Mouse (Mus musculus) ZHBTc4 (cell line): Measurements from ENCODE around the gene March8.

Source experiments
- DNase-seq: peaks from one replicate; pipeline ENCODE4 v3.0.0-alpha.2; 2011; ENCODE audit warnings: low read depth, low spot score

March8 gene

DNA sequence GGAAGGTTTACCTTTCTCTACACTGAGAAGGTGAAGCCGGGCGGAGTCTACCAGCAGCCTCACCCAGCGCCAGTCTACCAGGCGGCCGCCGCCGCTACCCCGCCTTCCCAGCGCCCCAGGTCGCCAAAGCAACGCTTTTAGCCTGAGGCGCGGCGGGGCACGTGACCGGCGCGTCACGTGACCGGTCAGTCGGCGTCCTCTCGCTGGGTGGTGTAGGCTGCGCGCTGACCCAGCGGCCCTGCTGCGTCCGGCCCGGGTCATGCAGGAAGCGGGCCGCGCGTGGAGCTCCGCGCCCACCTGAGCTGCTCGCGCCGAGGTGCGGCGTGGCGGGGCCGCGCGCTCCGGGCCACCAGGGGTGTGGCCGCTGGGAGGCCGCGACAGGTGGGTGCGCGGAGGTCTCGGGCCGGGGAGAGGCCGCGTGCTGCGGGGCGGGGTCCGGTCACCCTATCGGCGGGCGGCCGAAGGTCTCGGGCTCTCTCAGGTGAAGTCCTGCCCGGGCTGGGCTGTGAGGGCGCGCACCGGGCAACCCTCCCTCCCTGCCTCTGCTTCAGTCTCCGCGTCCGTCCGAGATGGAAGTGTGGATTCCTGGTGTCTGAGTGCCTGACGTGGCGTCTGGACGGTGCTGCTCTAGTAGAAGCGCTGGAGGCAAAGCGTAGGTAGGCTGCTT lies at the start of gene March8:
Gene March8, plus strand, starts transcription at position 190 of the 667 bp plus-strand sequence.
- peak; percentile 96 for DNase-seq

DNA sequence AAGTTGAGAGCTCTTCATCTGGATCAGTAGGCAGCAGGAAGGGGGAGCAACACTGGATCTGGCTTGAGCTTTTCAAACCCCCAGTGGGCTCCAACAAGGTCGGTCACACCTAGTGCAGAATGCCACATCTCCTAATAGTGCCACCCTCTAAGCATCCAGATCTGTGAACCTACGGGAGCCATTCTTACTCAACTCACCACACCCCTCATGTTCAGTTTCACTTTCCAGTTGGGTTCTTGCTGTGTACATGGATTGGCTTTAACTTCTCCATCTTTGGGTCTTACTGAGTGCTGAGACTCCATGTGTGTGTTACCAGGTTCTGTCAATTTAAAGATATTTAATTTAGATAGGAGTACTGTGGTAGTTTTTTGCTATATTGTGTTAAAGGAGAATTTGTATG lies 26.4 kb upstream of the March8 start:
- no peak for DNase-seq

DNA sequence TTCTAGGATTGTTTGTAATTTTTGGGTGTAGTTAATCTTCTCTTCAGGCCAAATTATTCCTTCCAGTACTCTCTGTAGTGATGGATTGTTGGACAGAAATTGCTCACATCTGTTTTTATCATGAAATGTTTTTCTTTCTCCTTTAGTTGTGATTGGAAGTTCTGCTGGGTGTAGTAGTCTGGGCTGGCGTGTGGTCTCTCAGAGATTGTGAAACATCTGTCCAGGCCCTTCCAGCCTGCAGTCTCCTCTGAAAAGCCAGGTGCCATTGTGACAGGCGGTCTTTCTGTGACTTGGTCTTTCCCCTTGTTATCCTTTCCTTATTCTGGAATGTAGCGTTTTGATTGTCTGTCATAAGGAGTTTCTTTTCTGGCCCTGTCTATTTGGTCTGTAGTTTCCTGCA lies 18.6 kb upstream of the March8 start:
- no peak for DNase-seq

DNA sequence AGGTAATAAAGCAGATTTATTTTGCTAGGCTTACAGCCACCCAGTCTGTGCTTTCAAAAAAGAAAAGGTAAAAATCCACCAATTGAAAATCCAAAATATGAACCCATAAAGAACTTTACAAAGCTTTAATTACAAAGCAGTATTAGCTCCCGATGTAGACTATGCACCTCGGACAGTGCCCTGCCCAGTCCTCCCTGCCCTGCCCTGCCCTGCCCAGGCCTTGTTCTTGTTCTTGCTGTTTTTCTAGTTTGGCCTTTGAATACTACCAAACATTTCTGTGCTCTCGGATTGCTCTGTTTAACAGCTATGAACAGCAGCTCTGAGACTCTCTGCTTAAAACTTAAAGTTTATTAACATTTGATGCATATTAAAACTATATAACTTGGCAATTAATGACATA lies 11.2 kb upstream of the March8 start:
- no peak for DNase-seq

DNA sequence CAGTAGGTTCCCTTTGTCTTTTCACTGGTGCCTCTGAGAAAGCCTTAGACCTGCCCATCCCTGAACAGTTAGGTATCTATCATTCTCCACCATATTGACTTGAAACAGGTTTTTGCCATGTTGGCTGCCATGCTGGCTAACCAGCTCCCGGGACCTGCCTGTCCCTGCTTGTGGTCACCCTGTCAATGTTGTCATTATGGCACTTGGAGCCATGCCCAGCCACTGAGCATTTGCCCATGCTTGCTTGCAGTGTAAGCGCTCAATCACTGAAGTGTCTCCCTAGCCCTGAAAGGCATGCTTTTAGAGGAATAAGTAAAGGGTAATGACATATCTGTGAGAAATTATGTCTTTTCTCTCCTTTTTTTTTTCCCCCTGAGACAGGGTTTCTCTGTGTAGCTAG lies 6.4 kb upstream of the March8 start:
- no peak for DNase-seq

DNA sequence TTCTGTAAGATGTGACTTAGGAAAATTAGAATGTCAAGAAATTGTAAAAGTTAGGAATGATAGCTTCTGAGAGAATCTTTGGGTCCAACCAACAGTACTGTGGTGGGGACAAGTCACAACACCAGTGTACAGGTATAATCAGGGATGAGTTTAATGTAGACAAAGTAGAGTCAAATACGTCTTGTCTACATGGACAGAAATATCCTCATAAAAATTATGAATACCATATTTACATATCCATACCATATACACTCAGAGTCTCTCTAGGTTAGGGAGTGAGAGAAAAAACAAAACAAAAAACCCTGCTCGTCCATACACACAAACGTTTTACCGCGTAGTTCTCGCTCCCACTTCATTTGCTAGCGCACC lies 374 bp upstream of the March8 start:
- DNase-seq = no peak

DNA sequence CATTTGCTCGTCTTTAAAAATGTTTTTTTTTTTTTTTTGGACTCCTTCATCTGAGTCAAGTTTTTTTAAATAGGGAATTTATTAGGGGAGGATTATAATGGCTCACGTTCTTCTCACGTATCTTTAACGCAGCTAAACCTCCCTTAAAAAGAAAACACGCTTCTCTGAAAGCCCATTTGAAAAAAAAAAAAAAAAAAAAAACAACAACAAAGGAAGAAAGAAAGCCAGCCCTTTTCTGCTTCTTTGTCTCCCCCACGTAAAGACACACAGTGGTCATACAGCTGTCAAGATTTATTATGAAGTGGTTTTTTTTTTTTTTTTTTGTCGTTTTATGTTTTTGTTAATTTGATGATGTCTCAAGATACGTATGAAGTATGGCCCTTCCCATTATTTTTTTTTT lies 696 bp downstream of the March8 start:
- DNase-seq = no peak

DNA sequence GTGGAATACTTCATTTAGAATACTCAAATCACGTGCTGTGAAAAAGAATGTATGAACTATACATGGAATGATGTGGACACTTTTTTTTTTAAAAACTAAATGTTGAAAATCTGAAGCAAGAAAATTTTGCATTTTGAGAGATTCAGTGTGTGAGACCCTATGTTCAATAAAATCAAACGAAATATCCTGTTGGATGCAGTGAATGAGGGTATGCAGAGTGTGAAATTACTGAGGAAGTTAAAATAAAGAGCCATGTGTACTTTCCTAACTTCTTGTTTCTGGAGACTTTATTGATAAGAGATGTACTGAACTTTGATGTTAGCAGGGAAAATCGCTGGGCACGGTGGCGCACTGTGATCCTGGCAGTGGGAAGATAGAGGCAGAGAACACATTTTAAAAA lies 1.3 kb downstream of the March8 start:
- DNase-seq = no peak

DNA sequence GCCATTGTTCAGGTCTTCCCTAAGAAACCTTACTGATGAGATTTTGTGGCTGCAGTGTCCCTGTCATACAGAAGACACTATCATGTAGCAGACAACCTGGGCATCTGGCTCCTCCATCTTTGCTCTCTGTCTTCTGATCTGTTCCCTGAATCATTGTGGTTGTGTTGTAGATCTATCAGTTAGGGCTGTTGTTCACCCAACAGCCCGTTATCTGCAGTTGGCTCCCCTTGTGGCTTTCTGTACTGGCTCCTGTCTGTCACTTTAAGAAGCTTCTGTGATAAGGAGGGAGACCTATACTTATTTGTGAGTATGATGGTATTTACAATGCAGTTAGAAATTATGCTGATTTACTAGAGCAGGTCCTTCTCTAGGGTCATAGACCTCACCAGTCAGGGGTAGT lies 2.7 kb downstream of the March8 start:
- no peak for DNase-seq

DNA sequence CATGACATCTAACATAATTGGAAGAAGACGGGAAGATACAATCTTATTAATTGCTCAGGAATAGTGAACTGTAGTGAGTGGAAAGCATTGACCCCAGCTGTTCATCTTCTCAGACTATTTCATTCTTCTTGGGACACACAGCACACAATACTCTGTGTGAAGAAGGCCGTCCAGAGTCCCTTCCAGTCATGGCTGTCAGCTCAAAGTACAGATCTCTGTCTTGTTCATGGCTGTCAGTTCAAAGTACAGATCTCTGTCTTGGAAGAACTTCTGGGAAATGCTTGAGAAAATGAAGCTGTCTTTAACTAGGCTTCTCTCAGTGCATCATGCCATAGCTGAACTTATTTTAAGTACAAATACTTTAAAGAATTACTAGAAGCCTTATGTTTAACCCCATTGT lies 10.1 kb downstream of the March8 start:
- no peak for DNase-seq

DNA sequence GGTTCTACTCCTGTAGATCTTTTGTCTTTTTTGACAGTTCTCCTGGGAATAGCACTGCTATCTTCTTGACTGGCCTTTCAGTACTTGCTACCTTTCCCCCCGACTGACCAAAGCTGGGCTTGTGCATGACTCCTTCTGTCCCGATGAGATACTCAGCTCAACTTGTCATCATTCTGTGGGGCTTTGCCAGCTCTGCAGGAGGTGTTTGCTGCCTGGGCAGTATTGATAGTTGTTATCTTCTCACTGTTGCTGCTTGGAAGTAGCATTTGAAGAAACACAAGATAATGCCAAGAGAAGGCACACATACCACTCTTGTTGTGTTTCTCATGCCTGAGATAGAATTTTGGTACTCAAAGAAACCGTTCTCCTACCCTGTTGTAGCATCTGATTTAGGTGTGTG lies 12.2 kb downstream of the March8 start:
- no peak for DNase-seq

DNA sequence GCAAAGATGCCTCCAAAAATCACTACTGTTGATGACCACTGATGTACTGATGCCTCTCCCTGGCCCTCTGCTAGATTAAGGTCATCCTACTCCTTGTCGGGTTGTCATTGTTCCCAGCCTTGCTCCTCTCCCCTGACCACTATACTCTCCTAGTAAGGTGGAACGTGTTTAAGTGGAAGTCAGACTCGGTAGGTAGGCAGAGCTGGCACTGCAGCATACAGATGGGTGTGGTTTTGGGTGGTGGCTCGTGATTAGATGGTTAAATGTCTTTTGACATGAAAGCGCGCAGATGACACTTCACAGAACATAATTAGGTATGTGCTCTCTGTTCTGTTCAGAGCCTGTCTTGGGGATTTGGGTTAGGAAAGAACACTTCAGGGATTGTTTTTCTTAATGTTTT lies 12.8 kb downstream of the March8 start:
- DNase-seq = no peak

DNA sequence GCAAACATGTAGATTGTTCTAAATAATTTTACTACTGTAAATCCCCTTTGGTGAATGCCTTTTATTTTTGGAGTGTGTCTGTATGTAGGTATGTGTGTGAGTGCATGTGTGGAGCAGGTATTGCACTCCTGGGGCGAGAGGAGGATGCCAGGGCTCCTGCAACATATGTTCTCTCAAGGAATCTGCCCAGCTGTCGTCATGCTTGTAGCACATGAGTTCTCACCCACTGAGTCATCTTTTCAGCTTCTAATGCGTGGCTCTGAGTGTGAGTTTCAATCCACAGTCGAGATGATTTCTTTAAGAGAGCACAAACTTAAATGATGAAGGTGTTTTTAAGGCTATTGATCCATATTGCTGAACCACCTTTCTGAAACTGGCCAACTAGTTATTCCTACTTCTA lies 13.7 kb downstream of the March8 start:
- no peak for DNase-seq

DNA sequence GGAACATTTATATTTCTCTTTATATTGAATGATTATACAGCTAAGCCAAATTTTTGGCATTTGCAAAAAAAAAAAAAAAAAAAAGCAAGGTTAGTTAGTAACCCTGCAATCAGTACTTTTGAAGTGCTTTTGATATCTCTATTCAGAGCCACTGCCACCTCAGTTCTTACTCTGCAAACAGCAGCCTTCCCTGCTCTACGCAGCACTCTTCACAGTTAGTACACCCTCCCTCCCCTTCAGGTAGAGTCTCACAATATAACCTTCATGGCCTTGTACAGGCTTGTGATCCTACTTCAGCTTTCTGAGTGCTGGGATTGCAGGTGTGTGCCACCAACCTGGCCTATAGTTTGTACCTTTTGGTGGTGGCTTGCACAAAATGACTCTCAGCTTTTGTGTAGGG lies 15.6 kb downstream of the March8 start:
- DNase-seq = no peak

DNA sequence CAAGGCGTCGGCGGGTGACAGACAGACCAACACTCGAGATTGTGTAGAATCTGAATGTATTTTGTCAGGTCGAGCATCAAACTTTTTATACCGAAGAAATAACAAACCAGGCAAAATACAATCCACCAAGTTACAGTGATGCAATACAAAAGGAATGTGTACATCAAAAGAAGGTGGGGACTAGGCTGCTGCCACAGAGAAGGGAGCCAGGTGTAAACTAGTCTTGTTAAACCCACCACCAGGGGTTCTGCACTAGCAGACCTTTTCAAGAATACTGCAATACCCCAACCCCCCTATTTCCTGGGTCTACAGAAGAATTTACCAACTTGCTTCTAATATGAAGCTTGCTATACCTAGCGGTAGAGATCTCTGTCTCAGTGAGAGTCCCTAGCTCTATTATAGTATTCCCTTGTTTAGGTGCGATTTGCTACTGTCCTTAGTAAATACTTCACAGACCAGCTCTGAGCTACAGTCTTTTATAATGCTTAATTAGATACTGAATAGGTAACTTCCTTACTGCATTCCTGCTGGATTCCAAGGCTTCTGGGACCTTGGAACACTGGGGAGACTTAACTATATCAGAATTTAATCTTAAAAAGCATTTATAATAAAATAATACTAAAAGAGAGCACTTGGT lies 18.6 kb downstream of the March8 start:
- DNase-seq = peak; percentile 65

DNA sequence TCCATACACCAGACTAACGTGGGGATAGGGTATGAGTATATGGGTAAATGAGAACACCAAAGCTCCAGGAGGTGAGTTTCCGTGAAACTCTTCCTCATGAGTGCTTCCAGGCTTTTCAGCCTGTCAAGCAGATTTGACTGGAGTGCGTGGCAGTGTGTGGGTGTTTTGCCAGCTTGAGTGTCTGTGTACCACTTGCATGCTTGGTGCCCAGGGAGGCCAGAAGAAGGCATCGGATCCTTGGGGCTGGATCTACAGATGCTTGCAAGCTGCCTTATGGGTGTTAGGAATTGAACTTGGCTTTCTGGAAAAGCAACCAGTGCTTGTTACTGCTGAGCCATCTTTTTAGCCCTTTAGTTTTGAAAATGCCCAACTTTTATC lies 19.1 kb downstream of the March8 start:
- DNase-seq = no peak

DNA sequence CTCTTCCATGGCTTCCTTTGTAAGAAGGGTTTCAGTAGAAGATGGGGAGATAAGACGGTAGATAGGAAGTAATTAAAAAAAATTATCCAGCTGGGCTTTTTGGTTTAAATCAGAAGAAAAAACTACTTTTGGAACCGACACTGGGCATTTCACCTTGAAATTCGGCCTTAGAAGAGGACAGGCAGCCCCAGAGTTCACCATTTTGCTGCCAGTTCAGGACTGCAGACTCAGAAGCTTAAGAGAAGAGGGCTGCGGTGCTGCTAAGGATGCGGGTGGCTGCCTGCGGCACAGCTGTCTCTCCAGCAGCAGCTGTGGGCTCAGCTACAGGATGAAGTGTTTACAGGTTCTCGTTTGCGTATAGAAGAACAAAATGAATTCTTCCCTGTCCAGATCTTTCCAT lies 20.2 kb downstream of the March8 start:
- no peak for DNase-seq

DNA sequence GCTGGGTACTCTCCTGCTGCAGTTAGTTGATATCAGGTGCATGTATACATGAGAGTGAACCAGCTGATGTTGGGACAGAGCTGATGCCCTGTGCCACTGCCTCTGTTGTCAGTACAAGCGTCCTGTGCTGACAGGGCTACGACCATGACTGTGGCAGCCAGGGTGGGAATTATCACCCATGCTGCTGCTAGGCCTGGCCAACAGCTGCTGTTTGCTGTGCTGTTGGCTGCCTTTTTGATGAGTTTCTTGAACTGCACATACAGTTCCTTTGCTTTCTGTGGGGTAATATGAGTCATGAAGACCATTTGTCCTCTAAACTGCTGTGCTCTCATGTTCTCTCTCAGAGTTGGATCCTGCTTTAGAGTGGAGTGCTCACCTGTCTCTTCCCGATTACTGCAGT lies 21.4 kb downstream of the March8 start:
- no peak for DNase-seq

DNA sequence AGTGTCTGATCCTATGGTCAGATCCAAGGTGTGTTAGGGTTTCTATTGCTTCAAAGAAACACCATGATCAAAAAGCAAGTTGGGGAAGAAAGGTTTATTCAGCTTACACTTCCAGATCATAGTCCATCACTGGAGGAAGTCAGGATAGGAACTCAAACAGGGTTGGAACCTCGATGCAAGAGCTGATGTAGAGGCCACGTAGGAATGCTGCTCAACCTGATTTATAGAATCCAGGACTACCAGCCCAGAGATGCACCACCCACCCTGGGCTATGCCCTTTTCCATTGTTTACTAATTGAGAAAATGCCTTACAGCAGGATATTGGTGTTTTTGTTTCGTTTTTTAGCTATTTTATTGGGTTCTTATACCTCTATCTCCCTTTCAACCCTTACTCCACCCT lies 23.6 kb downstream of the March8 start:
- DNase-seq = no peak

DNA sequence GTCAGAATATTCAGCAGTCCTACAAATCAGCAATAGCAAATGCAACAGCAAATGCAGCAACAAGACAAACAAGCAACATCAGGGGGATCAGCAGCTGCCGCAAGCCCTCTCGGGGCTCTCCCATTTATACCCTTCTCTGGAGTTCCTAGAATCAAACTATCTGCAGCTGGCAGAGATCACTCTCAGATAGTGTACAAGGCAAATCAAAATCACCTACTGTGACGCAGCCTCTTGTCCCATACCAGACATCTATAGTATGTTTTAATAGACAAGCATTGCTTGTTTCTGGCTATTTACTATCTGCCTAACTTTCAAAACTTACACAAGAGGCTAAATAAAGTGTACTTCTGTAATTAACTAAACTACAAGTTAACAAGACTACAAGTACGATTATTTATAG lies 24.2 kb downstream of the March8 start:
- no peak for DNase-seq

DNA sequence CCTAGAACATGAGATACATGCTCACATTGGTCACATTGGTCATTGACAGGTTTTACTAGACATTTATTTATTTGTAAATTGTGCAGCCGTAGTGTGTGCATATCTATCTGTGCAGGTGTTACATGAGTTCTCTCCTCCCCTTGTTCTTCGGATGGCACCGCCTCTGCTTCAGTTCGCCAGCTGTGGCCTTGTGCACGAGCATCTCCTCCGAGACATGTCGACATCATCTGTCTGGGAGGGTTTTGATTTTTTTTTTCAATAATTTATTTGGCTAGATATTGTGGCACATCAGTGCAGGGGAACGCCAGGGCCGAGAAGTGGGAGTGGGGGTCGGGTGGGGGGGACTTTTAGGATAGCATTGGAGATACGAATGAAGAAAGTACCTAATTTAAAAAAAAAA lies 30.1 kb downstream of the March8 start:
- no peak for DNase-seq

DNA sequence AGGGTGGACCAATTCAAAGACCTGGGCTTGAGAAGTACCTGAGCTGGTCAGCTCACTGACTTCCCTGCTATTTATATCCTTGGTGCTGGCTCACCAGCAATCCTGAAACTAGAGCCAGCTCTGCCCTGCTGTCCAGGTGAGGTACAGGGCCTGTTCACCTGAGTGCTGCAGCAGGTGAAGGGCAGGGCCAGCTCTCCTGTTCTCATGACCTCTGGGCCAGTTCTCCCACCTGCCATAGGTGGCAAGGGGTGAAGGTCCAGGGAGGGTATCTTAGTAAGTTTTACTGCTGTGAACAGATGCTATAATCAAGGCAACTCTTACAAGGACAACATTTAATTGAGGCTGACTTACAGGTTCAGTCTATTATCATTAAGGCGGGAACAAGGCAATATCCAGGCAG lies 32.0 kb downstream of the March8 start:
- no peak for DNase-seq

DNA sequence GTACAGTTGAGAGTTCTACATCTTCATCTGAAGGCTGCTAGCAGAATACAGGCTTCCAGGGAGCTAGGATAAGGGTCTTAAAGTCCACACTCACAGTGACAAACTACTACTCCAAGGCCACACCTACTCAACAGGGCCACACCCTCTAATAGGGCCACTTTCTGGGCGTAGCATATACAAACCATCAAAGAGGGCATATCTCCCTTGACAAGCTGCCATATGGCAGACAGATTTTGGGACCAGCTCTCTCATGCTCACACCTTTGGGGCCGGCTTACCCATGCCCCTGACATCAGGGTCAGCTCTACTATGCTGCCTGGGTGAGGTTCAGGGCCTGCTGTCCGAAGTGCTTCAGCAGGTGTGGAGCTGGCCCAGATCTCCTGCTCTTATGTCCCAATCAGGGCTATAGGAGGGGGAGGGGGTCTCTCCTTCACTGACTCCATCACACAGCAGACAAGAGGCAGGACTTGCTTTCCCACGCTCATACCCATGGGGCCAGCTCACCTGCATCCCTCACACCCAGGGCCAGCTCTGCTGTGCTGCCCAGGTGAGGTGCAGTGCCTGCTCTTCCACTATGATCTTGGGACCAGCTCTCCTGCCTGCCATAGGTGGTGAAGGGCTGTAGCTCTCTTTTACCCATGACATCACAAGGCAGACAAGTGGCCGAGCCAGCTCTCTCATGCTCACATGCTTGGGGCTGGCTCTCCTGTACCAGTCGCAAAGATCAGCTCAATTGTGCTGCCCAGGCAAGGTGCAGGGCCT lies 32.6 kb downstream of the March8 start:
- no peak for DNase-seq
